Mouse (Mus musculus) heart, postnatal 25 days (tissue): ENCODE measurements at regions not wholly inside any gene's neighbourhood (a gene's known extent, or its start where the extent isn't known, plus 50 kb on each side); places are given as distances from the start of the nearest gene placed in this dataset.

Experiments
- DNase-seq: peaks from one replicate; pipeline ENCODE4 v3.0.0; 2022; ENCODE audit warnings: low spot score
- intact Hi-C: fragments of 180-260 bp; cut with DNase I; formaldehyde crosslinking; loops from one replicate; pipeline ENCODE4 v1.15.1; 2025

- DNase-seq, result no peak
- intact Hi-C loops, result no loop called here
These were observed 140.2 kb downstream of the Nfkbiz start for GRCm38 (mm10) chr16:55698489-55698892.

- no peak for DNase-seq
- intact Hi-C loops, result no loop called here
These were observed 147.6 kb downstream of the Nfkbiz start for GRCm38 (mm10) chr16:55691069-55691468.

GRCm38 (mm10) chr16:55663946-55664345 is 174.8 kb downstream of the Nfkbiz start:
- intact Hi-C loops, result no loop called here
- DNase-seq, result no peak

GRCm38 (mm10) chr16:55636667-55637450 is 201.8 kb downstream of the Nfkbiz start:
- intact Hi-C loops, result no loop called here
- DNase-seq, result no peak

- no peak for DNase-seq
- intact Hi-C loops, result no loop called here
These were observed 202.5 kb downstream of the Nfkbiz start for GRCm38 (mm10) chr16:55636224-55636623.

- intact Hi-C loops, result no loop called here
These were observed 204.0 kb downstream of the Nfkbiz start for GRCm38 (mm10) chr16:55634691-55635090.

GRCm38 (mm10) chr16:55632220-55632619 is 206.5 kb downstream of the Nfkbiz start:
- no peak for DNase-seq
- intact Hi-C loops, result no loop called here

More at GRCm38 (mm10) chr16:55634691-55635090, 204.0 kb downstream of the Nfkbiz start:
- DNase-seq, result no peak

GRCm38 (mm10) chr16:55631637-55632036 is 207.1 kb downstream of the Nfkbiz start:
- no peak for DNase-seq
- intact Hi-C loops, result no loop called here

- intact Hi-C loops, result no loop called here
- no peak for DNase-seq
These were observed 207.7 kb downstream of the Nfkbiz start for GRCm38 (mm10) chr16:55631048-55631447.

- no peak for DNase-seq
- intact Hi-C loops, result no loop called here
These were observed 211.2 kb downstream of the Nfkbiz start for GRCm38 (mm10) chr16:55627531-55627930.

- intact Hi-C loops, result no loop called here
- DNase-seq, result no peak
These were observed 215.3 kb downstream of the Nfkbiz start for GRCm38 (mm10) chr16:55623422-55623821.

- intact Hi-C loops, result no loop called here
- no peak for DNase-seq
These were observed 219.0 kb downstream of the Nfkbiz start for GRCm38 (mm10) chr16:55619731-55620130.

GRCm38 (mm10) chr16:55617958-55618357 is 220.7 kb downstream of the Nfkbiz start:
- intact Hi-C loops, result no loop called here
- no peak for DNase-seq

GRCm38 (mm10) chr16:55617506-55617905 is 221.2 kb downstream of the Nfkbiz start:
- intact Hi-C loops, result no loop called here
- no peak for DNase-seq

GRCm38 (mm10) chr16:55616408-55617120 is 222.1 kb downstream of the Nfkbiz start:
- DNase-seq, result no peak
- intact Hi-C loops, result no loop called here

- intact Hi-C loops, result no loop called here
- DNase-seq, result no peak
These were observed 225.8 kb downstream of the Nfkbiz start for GRCm38 (mm10) chr16:55612873-55613272.

- DNase-seq, result no peak
- intact Hi-C loops, result no loop called here
These were observed 226.7 kb downstream of the Nfkbiz start for GRCm38 (mm10) chr16:55612001-55612400.

GRCm38 (mm10) chr16:55611172-55611571 is 227.5 kb downstream of the Nfkbiz start:
- intact Hi-C loops, result no loop called here
- no peak for DNase-seq

GRCm38 (mm10) chr16:55608361-55608760 is 230.3 kb downstream of the Nfkbiz start:
- intact Hi-C loops, result no loop called here
- no peak for DNase-seq

GRCm38 (mm10) chr16:55606447-55607239 is 232.1 kb downstream of the Nfkbiz start:
- no peak for DNase-seq
- intact Hi-C loops, result no loop called here

GRCm38 (mm10) chr16:55603611-55604010 is 235.1 kb downstream of the Nfkbiz start:
- intact Hi-C loops, result no loop called here
- DNase-seq, result no peak
